ENCODE assay signal across 24 mouse cellular contexts in genomic region chrX:71995972-71996371, GRCm38 (mm10). TPM values are rescaled to one million over a fixed set of nuclear protein-coding genes. Genes with fewer than 3 reads are reported as not detected.
"Had no signal": no experiment of that assay in that cellular context is flagged by ENCODE, and none has a peak within 500 bp of the region (broad histone marks: within the 10 kb centered on the region; RNA-seq: fewer than 3 reads in every experiment).

No protein-coding gene starts in this region.

- H3K9me3 ChIP-seq: liver, embryonic 12.5 days; lung, embryonic 15.5 days; midbrain, embryonic 10.5 days; midbrain, embryonic 12.5 days; neural tube, embryonic 13.5 days; neural tube, embryonic 15.5 days had no signal

- H3K4me1 ChIP-seq: liver, embryonic 12.5 days; lung, embryonic 15.5 days; midbrain, embryonic 10.5 days; midbrain, embryonic 12.5 days; neural tube, embryonic 13.5 days; neural tube, embryonic 15.5 days had no signal

- DNase-seq: midbrain, embryonic 14.5 days; retina, postnatal 1 day; right cerebral cortex, adult 18-20 months; right cerebral cortex, postnatal 25 days; right cerebral cortex, postnatal 4 days; spleen, adult 18-20 months; thymus, adult 18-20 months; thymus, postnatal 14 days; thymus, postnatal 36 days had no signal

- H3K4me2 ChIP-seq: liver, embryonic 12.5 days; lung, embryonic 15.5 days; midbrain, embryonic 12.5 days; neural tube, embryonic 13.5 days; neural tube, embryonic 15.5 days had no signal

- H3K36me3 ChIP-seq: liver, embryonic 12.5 days; lung, embryonic 15.5 days; midbrain, embryonic 10.5 days; midbrain, embryonic 12.5 days; neural tube, embryonic 13.5 days; neural tube, embryonic 15.5 days had no signal

- H3K27me3 ChIP-seq: lung, embryonic 15.5 days; midbrain, embryonic 12.5 days; neural tube, embryonic 13.5 days; neural tube, embryonic 15.5 days had no signal

- ATAC-seq: liver, embryonic 12.5 days; midbrain, embryonic 16.5 days had no signal

- H3K4me3 ChIP-seq: liver, embryonic 12.5 days; lung, embryonic 15.5 days; midbrain, embryonic 10.5 days; midbrain, embryonic 12.5 days; myocyte; neural tube, embryonic 13.5 days; neural tube, embryonic 15.5 days had no signal

- H3K9ac ChIP-seq: liver, embryonic 12.5 days; liver, embryonic 14.5 days; lung, embryonic 15.5 days; midbrain, embryonic 12.5 days; neural tube, embryonic 13.5 days; neural tube, embryonic 15.5 days had no signal

- H3K27ac ChIP-seq: liver, embryonic 12.5 days; liver, embryonic 14.5 days; lung, embryonic 15.5 days; midbrain, embryonic 10.5 days; midbrain, embryonic 12.5 days; neural tube, embryonic 13.5 days; neural tube, embryonic 15.5 days had no signal

RNA-seq across cellular contexts. Expression of gene Cnga2, which starts 4.3 kb away (rescaled TPM):
- polyA plus RNA-seq: midbrain, embryonic 10.5 days; midbrain, embryonic 12.5 days; small intestine, adult 2 months had no signal

RNA-seq across cellular contexts. Expression of gene Fate1, which starts 23.2 kb away (rescaled TPM):
- polyA plus RNA-seq: liver, embryonic 12.5 days; liver, embryonic 14.5 days; liver, embryonic 16.5 days; midbrain, embryonic 10.5 days; midbrain, embryonic 12.5 days; midbrain, embryonic 14.5 days; myocyte; neural tube, embryonic 11.5 days; neural tube, embryonic 13.5 days; small intestine, adult 2 months; stomach, embryonic 14.5 days; stomach, embryonic 16.5 days; thymus, postnatal 0 days had no signal

RNA-seq across cellular contexts. Expression of gene Prrg3, which starts 33.5 kb away (rescaled TPM):
- polyA plus RNA-seq: myocyte had no signal
